Mouse (Mus musculus) bone marrow, adult 2 months (tissue): ENCODE measurements around the gene Gm45716.

Experiments used
- CTCF ChIP-seq: fragments of 200-500 bp; IDR thresholded peaks from 2 replicates; pipeline ENCODE4 v1.5.1; 2011; ENCODE audit warnings: low read length, control low read depth; ENCODE audit not compliant: control insufficient read depth, insufficient read depth
- POLR2A ChIP-seq: fragments of 200-500 bp; IDR thresholded peaks from 2 replicates; pipeline ENCODE4 v1.6.1; 2011; ENCODE audit warnings: low read depth, mild to moderate bottlenecking, control low read depth, low read length, borderline replicate concordance; ENCODE audit not compliant: control insufficient read depth

- TF ChIP-seq CTCF (no peak), POLR2A (no peak)
Observed at GRCm38 (mm10) chr11:90280069-90280468, 92.6 kb downstream of the Gm45716 start.
